Mouse (Mus musculus) gastrocnemius, postnatal 14 days (tissue): ENCODE measurements around the gene Ovol2. TPM values are rescaled to one million over a fixed set of nuclear protein-coding genes. Genes with fewer than 3 reads are reported as not detected.

Experiments used
- DNase-seq: peaks from one replicate; pipeline ENCODE4 v3.0.0; 2021; ENCODE audit warnings: mixed read lengths
- intact Hi-C: fragments of 180-260 bp; cut with DNase I; formaldehyde crosslinking; loops from one replicate; pipeline ENCODE4 v1.15.1; 2025; ENCODE audit warnings: low total_unique reads
- total RNA-seq, 2 experiments: library from RNA; stranded (reverse); gene quantifications; 2 replicates each; pipeline ENCODE4 v1.2.3; 2021

The Ovol2 gene
- total RNA-seq, 2 experiments from 2014 or later = not detected

- DNase-seq = peak; percentile 92
- intact Hi-C loops = no loop called here
Measured at GRCm38 (mm10) chr2:144270507-144271420, 61.2 kb downstream of the Ovol2 start, which contains the start of the genes Mgme1 and Snx5. Gene Mgme1, plus strand, starts transcription at chr2:144270663. Gene Snx5, minus strand, starts transcription at chr2:144270906.

GRCm38 (mm10) chr2:144269679-144270475 is 62.1 kb downstream of the Ovol2 start:
- intact Hi-C loops = no loop called here
- DNase-seq = no peak

- intact Hi-C loops = no loop called here
- no peak for DNase-seq
Measured at GRCm38 (mm10) chr2:144269306-144269650, 62.7 kb downstream of the Ovol2 start.

- DNase-seq = no peak
- intact Hi-C loops = no loop called here
Measured at GRCm38 (mm10) chr2:144268446-144269305, 63.3 kb downstream of the Ovol2 start.

GRCm38 (mm10) chr2:144267731-144268015 is 64.3 kb downstream of the Ovol2 start:
- DNase-seq = no peak
- intact Hi-C loops = no loop called here

- no peak for DNase-seq
- intact Hi-C loops = no loop called here
Measured at GRCm38 (mm10) chr2:144267004-144267730, 64.8 kb downstream of the Ovol2 start.

GRCm38 (mm10) chr2:144265916-144266683 is 65.8 kb downstream of the Ovol2 start:
- DNase-seq = no peak

GRCm38 (mm10) chr2:144265120-144265488 is 66.8 kb downstream of the Ovol2 start:
- intact Hi-C loops = no loop called here
- DNase-seq = no peak

More at GRCm38 (mm10) chr2:144265916-144266683, 65.8 kb downstream of the Ovol2 start:
- intact Hi-C loops = no loop called here

GRCm38 (mm10) chr2:144264398-144265119 is 67.4 kb downstream of the Ovol2 start:
- intact Hi-C loops = no loop called here
- DNase-seq = no peak

GRCm38 (mm10) chr2:144262837-144263236 is 69.1 kb downstream of the Ovol2 start:
- intact Hi-C loops = no loop called here
- DNase-seq = no peak

Other genes starting within 250 kb of the Ovol2 start
- 1 to 10 TPM; 5.4 to 5.6 TPM for gene Mgme1, start 61.5 kb downstream of the Ovol2 start, total RNA-seq
- 10 to 100 TPM; 45.5 to 53.2 TPM for gene Snx5, start 61.2 kb downstream of the Ovol2 start, total RNA-seq
- 10 to 100 TPM; 15.4 to 18.8 TPM for gene Kat14, start 36.8 kb upstream of the Ovol2 start, total RNA-seq
- 1 to 10 TPM; 5.7 to 6.5 TPM for gene Pet117, start 36.9 kb upstream of the Ovol2 start, total RNA-seq
- gene Dzank1, start 195.3 kb upstream of the Ovol2 start, total RNA-seq = under 1 TPM; 0.47 to 0.84 TPM
- gene Polr3f, start 195.6 kb upstream of the Ovol2 start, total RNA-seq = 10 to 100 TPM in 1 of 2 experiments, 1 to 10 TPM in 1; 7.9 to 10.6 TPM
- gene Rbbp9, start 218.7 kb upstream of the Ovol2 start, total RNA-seq = 1 to 10 TPM; 7.4 to 7.9 TPM
- 10 to 100 TPM; 11.1 to 14.1 TPM for gene Sec23b, start 224.1 kb upstream of the Ovol2 start, total RNA-seq